Mouse (Mus musculus) limb, embryonic 10.5 days (tissue): ENCODE data around the gene Spata22. TPM values are rescaled to one million over a fixed set of nuclear protein-coding genes. Genes with fewer than 3 reads are reported as not detected.

Source experiments
- DNase-seq: peaks from one replicate; pipeline ENCODE4 v3.0.0-alpha.2; 2017; ENCODE audit warnings: low spot score
- H3K27ac ChIP-seq: fragments of 300-500 bp; sonication (generic); 2 replicates; pipeline ENCODE4 v1.5.1; 2016; ENCODE audit warnings: mild to moderate bottlenecking
- H3K27me3 ChIP-seq: fragments of 300-500 bp; sonication (generic); 2 replicates; pipeline ENCODE4 v1.6.1; 2016; ENCODE audit warnings: low read depth, mild to moderate bottlenecking; ENCODE audit not compliant: poor library complexity, severe bottlenecking
- H3K36me3 ChIP-seq: fragments of 300-500 bp; sonication (generic); 2 replicates; pipeline ENCODE4 v1.6.1; 2016; ENCODE audit warnings: mild to moderate bottlenecking, moderate library complexity
- H3K4me1 ChIP-seq: fragments of 300-500 bp; sonication (generic); 2 replicates; pipeline ENCODE4 v1.6.1; 2016
- H3K4me3 ChIP-seq: fragments of 300-500 bp; sonication (generic); 2 replicates; pipeline ENCODE4 v1.5.1; 2016; ENCODE audit warnings: mild to moderate bottlenecking, moderate library complexity
- H3K9me3 ChIP-seq: fragments of 300-500 bp; sonication (generic); replicated peaks from 2 replicates; pipeline ENCODE4 v1.6.1; 2016; ENCODE audit warnings: mild to moderate bottlenecking
- WGBS: fragments of 180-500 bp; shearing (Covaris S2); methylation state at CpG from one replicate; pipeline ENCODE4 v1.1.7; 2016; 5-methylcytosine and 5-hydroxymethylcytosine counted together
- polyA plus RNA-seq: library from polyadenylated mRNA; unstranded; fragments of >200 nt; fragmentation: Nextera tagmentation; extraction: Ambion mirVana; gene quantifications from 2 replicates; pipeline ENCODE4 v1.2.1, GENCODE M21; 2016

Gene Spata22
- polyA plus RNA-seq, 1 experiment from 2014 or later, result not detected

DNA sequence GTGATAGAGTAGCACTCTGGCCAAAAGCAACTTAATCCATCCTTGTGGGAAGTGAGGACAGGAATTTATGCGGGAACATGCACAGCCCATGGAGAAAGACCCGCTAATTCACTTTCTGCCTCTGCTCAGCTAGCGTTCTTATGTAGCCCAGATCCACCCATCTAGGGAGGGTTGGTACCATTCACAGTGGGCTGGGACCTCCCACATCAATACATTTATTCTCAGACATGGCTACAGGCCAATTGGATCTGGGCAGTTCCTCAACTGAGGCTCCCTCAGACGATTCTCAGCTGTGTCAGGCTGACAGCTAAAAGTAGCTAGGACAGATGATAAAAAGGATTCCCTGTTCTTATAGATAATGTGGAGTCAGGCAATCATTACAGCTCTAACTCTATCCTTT is 2.2 kb upstream of the Spata22 start:
- Histone ChIP-seq H3K27me3 (no peaks in the 10 kb centered on the region), H3K4me3 (no peak overlapping the region), H3K4me1 (no peaks in the 10 kb centered on the region), H3K9me3 (no peaks in the 10 kb centered on the region), H3K27ac (no peak overlapping the region), H3K36me3 (no peaks in the 10 kb centered on the region)
- WGBS, result 82% methylated on average over 4 of the region's 4 CpGs
- no peak for DNase-seq

DNA sequence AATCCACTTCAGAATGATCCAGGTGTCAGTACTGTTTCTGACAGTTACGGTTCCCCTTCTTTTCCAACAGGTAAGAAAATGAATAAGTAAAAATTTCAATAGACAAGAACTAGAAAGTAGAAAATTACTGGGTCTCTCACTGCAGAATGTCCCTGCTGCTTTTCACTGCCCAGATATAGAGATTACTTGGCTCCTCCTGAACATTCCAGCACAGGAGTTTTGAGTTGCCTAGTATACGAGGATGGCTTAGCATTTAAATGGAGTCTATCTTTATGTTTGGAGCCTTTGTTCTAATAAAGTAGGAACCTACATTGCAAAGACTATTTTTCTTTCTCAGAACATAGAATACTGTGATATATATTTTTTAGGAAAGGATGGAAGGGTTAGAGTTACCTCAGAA is 3.8 kb downstream of the Spata22 start:
- Histone ChIP-seq H3K4me3 (no peak overlapping the region), H3K27me3 (no peaks in the 10 kb centered on the region), H3K27ac (no peak overlapping the region), H3K9me3 (no peaks in the 10 kb centered on the region), H3K4me1 (no peaks in the 10 kb centered on the region), H3K36me3 (no peaks in the 10 kb centered on the region)
- no peak for DNase-seq
- 78% methylated on average over 2 of the region's 2 CpGs for WGBS

DNA sequence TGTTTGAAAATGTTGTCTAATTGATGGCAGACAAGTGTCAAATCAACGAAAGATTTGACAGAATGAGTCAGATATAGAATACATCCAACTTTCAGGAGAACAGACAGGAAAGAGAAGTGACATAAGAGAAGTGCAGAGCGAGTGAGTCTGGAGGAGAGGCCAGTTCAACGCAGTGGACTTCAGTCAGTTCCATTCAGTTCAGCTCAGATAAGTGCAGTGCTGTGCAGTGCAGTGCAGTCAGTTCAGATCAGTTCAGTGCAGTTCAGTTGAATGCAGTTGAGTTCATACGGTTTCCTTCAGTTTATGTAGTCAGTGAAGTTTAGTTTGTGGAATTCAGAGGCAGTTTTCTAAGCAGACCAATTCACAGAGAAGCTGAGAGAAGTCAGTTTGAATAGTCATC is 7.4 kb downstream of the Spata22 start:
- no peak for DNase-seq
- Histone ChIP-seq H3K27me3 (no peaks in the 10 kb centered on the region), H3K4me1 (no peaks in the 10 kb centered on the region), H3K36me3 (no peaks in the 10 kb centered on the region), H3K4me3 (no peak overlapping the region), H3K9me3 (no peaks in the 10 kb centered on the region), H3K27ac (no peak overlapping the region)
- 74% methylated on average over 4 of the region's 4 CpGs for WGBS

DNA sequence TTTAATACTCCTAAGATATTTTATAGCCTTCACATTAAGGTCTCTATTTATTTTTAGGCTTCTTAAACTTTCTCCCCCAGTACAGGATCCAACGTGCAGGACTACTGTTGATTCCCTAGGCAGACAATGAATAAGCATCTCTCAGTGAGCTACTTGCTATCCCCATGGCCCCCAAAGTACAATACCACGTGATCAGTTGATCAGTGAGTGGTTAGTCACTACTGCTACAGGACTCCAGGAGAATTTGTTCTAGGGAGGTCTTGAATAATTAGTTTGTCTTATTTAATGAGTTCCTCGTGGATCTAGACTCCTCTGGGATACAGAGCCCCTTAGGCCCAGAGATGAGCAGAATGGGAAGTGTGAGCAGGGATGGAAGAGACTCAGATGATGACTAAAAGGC is 20.9 kb downstream of the Spata22 start, which contains the start of gene Olfr20:
Gene Olfr20 (plus strand): TSS at position 301 of the 400 bp plus-strand sequence.
- no peaks in the 10 kb centered on the region for H3K27me3 ChIP-seq
- no peak for DNase-seq
- WGBS, result 57% methylated on average over 3 of the region's 3 CpGs
- no peaks in the 10 kb centered on the region for H3K4me1 ChIP-seq
- H3K27ac ChIP-seq, result no peak within 1 kb of the TSS
- H3K9me3 ChIP-seq, result no peaks in the 10 kb centered on the region
- no peak within 1 kb of the TSS for H3K4me3 ChIP-seq
- H3K36me3 ChIP-seq, result no peaks in the 10 kb centered on the region

DNA sequence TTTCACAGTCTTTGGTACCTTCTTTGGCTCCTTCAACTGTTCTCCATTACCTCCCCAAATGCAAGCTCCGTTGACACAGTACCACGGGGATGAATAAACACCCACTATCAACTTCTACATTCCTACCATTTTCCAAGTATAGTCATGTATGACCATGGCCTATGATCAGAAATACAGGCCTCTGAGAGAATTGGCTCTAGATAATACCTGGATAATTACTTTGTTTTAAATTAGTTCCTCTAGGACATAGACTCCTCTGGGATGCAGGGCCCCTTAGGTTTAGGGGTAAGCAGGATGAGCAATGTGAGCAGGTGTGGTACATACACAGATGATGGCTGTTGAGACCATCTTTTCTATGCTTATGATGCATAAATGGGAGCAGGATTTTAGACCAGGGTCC is 41.4 kb downstream of the Spata22 start, which contains the start of gene Olfr376:
Gene Olfr376 (plus strand): TSS at position 301 of the 400 bp plus-strand sequence.
- no peak within 1 kb of the TSS for H3K4me3 ChIP-seq
- H3K4me1 ChIP-seq, result no peaks in the 10 kb centered on the region
- WGBS, result 88% methylated on average over 2 of the region's 2 CpGs
- no peak for DNase-seq
- H3K9me3 ChIP-seq, result no peaks in the 10 kb centered on the region
- H3K27me3 ChIP-seq, result no peaks in the 10 kb centered on the region
- H3K27ac ChIP-seq, result no peak within 1 kb of the TSS
- H3K36me3 ChIP-seq, result no peaks in the 10 kb centered on the region

DNA sequence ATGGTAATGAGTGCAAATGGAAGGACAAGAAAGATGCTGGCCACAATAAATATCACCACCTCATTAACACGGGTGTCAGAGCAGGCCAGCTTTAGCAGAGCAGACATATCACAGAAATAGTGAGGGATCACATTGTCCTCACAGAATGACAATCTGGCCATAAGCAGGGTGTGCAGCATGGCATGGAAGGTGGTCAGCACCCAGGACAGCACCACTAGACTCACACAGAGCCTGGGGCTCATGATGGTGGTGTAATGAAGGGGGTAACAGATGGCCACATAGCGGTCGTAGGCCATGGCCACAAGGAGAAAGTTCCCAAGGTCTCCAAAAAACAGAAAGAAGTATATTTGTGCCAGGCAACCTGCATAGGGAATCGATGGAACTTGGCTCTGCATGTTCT is 65.8 kb downstream of the Spata22 start:
- no peak for DNase-seq
- no peaks in the 10 kb centered on the region for H3K9me3 ChIP-seq
- no peaks in the 10 kb centered on the region for H3K36me3 ChIP-seq
- no peaks in the 10 kb centered on the region for H3K27me3 ChIP-seq
- H3K4me1 ChIP-seq, result no peaks in the 10 kb centered on the region
- 64% methylated on average over 4 of the region's 4 CpGs for WGBS
- no peak overlapping the region for H3K27ac ChIP-seq
- no peak overlapping the region for H3K4me3 ChIP-seq

Other genes with a start within 250 kb of the Spata22 start
- gene Itgae, start 239.2 kb upstream of the Spata22 start, polyA plus RNA-seq, result 0.48 and 0.58 TPM in 2 replicates
- gene Haspin, start 191.4 kb upstream of the Spata22 start, polyA plus RNA-seq, result 25.5 and 25.7 TPM in 2 replicates
- gene P2rx5, start 169.3 kb upstream of the Spata22 start, polyA plus RNA-seq, result 0.20 and 0.24 TPM in 2 replicates
- gene Emc6, start 152.7 kb upstream of the Spata22 start, polyA plus RNA-seq, result 114 and 133 TPM in 2 replicates
- gene Tax1bp3, start 152.7 kb upstream of the Spata22 start, polyA plus RNA-seq, result 190 and 226 TPM in 2 replicates
- gene Ctns, start 130.7 kb upstream of the Spata22 start, polyA plus RNA-seq, result 16.7 and 21.0 TPM in 2 replicates
- 0.56 and 1.3 TPM in 2 replicates for gene Shpk, start 130.3 kb upstream of the Spata22 start, polyA plus RNA-seq
- 0.26 TPM in 1 of 2 replicates, not detected in the other for gene Trpv1, start 95.4 kb upstream of the Spata22 start, polyA plus RNA-seq
- gene Trpv3, start 62.4 kb upstream of the Spata22 start, polyA plus RNA-seq, result 0.06 TPM in 1 of 2 replicates, not detected in the other
- 0.10 TPM in 1 of 2 replicates, not detected in the other for gene Aspa, start 145 bp upstream of the Spata22 start, polyA plus RNA-seq
- gene Gm49340, start within 50 bp of the Spata22 start, polyA plus RNA-seq, result not detected in 2 replicates
- gene Olfr20, start 21.0 kb downstream of the Spata22 start, polyA plus RNA-seq, result not detected in 2 replicates
- gene Olfr376, start 41.5 kb downstream of the Spata22 start, polyA plus RNA-seq, result not detected in 2 replicates
- not detected in 2 replicates for gene Olfr1, start 69.9 kb downstream of the Spata22 start, polyA plus RNA-seq
- not detected in 2 replicates for gene Olfr378, start 98.7 kb downstream of the Spata22 start, polyA plus RNA-seq
- gene Olfr380, start 127.8 kb downstream of the Spata22 start, polyA plus RNA-seq, result not detected in 2 replicates
- gene Olfr381, start 161.9 kb downstream of the Spata22 start, polyA plus RNA-seq, result not detected in 2 replicates
- gene Olfr382, start 187.5 kb downstream of the Spata22 start, polyA plus RNA-seq, result not detected in 2 replicates